Mouse (Mus musculus) thymus, adult 2 months (tissue): ENCODE measurements around the gene Bphl.

Experiments used
- CTCF ChIP-seq: fragments of 200-500 bp; IDR thresholded peaks from 2 replicates; pipeline ENCODE4 v1.5.1; 2012; ENCODE audit warnings: mild to moderate bottlenecking, control low read depth, low read length, moderate library complexity, borderline replicate concordance; ENCODE audit not compliant: control insufficient read depth, poor library complexity, insufficient read depth; ENCODE audit errors: extremely low read depth
- POLR2A ChIP-seq: fragments of 200-500 bp; IDR thresholded peaks from 2 replicates; pipeline ENCODE4 v1.6.1; 2012; ENCODE audit warnings: mild to moderate bottlenecking, low read length, control low read depth, moderate library complexity; ENCODE audit not compliant: control insufficient read depth, poor library complexity, insufficient read depth; ENCODE audit errors: extremely low read depth

DNA sequence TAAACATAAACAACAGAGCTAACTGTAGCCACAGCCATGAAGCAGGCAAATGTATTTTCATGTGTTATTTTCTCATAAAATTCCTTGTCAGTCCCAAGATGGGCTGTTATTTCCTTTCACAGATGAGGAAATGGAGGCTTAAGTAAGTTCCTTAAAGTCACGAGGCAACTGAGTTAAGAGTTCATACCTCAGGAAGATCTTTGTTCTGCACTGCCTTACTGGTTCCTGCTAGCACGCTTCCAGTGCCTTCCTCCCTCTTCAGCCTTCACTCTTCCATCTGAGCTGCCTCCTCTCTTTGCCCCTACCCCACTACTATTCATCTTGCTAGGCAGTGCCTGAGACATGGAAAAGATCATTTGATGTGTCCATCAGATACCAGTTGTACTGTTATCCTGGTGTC lies 30.2 kb upstream of the Bphl start:
- TF ChIP-seq POLR2A (no peak), CTCF (no peak)
